Mouse (Mus musculus) layer of hippocampus, postnatal 10 days (tissue): ENCODE data around the gene Otc. TPM values are rescaled to one million over a fixed set of nuclear protein-coding genes. Genes with fewer than 3 reads are reported as not detected.
A peak's percentile ranks its signal among the peaks of the same experiment; 100 is the strongest.

Experiments used
- DNase-seq, 2 experiments: peaks; one replicate each; pipeline ENCODE4 v3.0.0; 2021; ENCODE audit warnings: low spot score in 2 of 2
- long read RNA-seq: library from polyadenylated mRNA; stranded (forward); transcript quantifications from one replicate; pipeline ENCODE4 v2.0.0, GENCODE M21; 2023
- total RNA-seq, 2 experiments: library from RNA; stranded (reverse); gene quantifications; 2 replicates each; pipeline ENCODE4 v1.2.3; 2021

The Otc gene
- total RNA-seq = not detected
- long read RNA-seq = 0 reads

DNA sequence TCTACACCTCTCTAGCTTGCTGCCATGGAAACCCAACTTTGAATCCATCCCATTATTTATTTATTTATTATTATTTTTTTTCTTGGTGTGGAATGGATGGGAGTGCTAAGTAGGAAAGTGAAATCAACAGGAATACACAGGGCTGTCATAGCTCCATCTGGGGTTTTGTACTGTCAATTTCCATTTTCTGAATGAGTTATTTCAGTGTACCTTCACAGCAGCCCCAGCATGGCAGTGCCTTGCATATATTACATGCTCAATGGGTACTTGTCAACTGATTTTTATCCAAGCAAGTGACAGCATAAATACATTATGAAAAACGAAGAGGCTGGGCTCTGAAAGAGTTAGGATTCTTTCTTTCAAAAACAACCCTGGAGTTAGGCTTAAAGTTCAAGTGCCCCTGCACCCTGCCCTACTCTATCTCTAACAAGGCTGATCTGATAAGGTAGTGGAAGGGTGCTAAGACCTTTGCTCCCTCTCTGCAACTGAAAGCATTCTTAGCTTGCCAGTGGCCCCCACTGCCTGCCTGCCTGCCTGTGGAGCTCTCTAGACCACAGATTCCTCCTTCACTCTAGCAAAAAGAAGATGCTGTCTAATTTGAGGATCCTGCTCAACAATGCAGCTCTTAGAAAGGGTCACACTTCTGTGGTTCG, at the start of gene Otc:
Gene Otc, plus strand, starts transcription at position 454 of the 653 bp plus-strand sequence.
- DNase-seq = no peak

DNA sequence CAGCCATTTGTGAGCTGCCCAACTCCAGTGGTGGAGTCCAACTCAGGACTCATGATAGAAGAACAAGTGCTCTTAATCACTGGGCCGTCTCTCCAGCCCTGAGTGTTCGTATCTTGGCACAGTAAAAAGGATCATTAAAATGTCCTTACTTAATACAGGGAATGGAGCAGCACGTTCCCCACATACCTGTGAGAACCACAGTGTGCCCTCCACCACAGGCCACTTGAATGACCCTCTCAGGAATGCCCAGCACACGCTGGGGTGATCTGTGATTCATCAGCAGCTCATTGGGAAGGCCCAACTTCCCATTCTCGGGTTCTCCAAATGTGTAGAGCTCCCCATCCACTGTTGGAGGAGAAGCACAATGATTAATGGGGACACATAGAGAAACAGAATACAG, 46.2 kb upstream of the Otc start:
- DNase-seq = no peak

DNA sequence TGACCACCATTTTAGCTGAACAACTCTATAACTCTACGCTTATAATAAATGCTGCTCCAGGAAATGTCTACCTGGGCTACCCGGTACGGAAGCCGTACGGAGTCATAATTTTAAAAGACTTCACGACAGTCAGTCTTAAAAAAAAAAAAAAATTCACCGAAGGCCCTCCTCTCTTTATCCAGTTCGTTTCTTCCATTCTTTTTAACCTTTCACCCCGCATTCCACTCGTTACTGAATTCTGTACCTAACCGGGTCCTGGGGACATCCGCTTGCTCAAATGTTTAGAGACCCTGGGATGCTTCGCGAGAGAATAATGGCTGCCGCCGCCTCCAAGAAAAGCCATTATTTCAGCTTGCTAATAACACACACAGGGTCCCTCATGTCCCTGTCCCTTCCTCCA, 36.1 kb upstream of the Otc start:
- DNase-seq = peak in 1 of 2 experiments; percentile 41

DNA sequence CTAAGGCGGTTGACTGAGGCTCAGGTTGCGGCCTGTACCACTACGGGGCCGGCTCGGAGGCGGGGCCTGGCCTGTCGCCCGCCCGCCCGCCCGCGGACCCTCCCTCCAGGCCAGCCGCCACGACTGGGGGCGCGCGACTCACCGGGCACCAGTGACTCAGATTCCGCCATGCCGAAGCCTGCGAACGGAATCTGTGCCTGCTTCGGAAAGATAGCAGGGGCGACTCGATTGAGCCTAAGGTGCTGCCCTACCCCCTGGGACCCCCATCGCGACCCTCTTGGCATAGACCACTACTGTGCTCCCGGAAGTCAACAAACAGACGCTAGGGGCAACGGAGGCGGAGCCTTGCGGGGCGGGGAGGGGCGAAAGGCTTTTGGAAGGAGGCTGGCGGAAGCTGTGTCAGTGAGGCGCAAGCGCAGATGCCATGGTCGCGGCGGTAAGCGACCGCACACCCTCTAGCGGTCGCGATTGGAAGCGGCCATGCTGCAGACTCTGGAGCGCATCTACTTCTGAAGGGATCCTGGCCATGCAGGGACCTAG, 35.6 kb upstream of the Otc start, which contains the start of gene Rpgr:
Gene Rpgr, minus strand, starts transcription at position 511 of the 540 bp plus-strand sequence.
- DNase-seq = peak; percentile 84 to 89

DNA sequence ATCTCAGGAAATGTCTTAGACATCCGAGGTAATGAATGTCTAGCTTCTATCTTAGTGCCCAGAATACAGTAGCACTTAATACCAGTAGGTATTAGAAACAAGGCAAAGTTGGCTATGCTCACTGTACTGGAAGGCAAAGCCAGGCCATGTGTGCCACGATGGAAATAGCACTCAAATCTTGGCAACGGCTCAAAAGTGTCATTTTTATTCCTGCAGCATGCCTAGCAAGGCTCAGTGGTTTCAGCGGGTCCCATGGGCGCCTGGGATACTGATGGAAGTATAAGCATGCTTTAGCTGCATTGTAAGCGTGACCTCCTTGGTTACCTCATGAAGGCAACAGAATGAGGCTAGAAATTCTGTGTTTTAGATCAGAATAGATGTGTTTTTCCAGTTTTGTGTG, 32.8 kb upstream of the Otc start:
- DNase-seq = no peak

DNA sequence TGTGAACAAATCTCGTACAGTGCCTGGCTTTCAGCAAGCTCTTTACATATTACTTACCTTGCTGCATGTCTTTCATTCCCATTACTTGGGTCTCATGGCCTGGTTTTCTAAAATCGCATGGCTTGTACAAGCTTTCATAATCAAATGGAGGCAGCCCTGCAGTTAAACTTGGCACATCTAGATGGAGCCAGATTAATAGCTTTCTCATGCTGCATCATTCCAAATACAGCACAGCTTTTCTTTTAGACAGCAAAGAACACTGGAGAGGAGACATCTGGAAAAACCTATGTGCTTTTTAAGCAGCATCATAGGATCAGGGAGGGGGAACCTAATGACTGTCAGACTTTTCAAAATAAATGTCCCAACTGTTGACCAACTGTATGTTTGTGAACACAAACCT, 19.1 kb upstream of the Otc start:
- DNase-seq = no peak

DNA sequence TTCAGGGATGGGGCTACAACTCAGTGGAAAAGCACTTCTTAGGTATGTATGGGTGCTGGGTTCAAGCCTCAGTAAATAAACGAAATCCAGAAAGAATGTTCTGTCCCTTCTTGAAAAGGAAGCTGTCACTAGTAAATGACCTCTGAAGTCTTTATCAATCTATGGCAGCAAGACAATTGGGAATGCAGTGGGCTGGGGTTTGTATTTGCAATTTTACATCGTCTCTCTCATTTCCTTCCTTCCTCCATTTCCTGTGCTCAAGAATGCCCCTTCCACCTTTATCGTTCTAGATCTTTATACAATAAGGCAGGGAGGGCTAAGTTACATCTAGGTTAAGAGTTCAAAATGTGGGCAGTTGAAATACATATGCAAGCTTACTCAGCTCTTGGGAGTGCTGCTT, 17.5 kb upstream of the Otc start:
- DNase-seq = no peak

DNA sequence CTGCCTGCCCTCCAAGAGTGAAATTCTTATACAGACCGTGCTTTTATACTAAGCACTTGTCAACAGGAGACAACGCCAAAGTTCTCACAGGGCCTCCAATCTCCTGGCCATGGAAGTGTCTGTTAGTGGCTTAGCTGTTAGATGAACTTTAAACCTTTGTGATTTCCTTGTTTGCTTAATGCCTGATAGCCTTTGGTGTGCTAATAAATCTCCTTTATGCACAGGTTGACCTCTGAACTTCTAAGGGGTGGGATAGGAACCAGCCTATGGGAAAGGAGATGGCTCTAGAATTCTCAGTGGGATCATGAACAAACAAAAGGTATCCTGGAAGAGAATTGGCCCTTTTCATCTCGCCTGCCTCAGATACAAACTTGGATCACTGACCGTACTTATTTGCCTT, 12.6 kb upstream of the Otc start:
- no peak for DNase-seq

DNA sequence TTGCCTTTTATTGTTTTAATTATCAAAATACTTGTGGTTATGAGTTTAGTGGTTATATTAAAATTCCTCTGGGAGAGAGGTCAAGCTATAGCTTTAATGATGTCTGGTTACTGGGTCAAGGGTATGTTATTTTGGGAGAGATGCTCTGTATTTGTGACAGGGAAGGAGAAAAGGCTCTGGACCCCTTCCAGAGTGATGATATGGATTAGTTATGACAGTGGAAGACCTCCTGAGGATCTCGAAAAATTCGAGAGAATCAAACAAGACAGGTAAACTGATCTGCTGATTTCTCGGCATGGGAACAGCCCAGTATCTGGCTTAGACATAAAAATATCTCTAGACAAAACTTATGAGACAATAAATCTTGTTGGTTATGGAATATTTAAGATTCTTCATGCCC, 8.2 kb upstream of the Otc start:
- DNase-seq = no peak

DNA sequence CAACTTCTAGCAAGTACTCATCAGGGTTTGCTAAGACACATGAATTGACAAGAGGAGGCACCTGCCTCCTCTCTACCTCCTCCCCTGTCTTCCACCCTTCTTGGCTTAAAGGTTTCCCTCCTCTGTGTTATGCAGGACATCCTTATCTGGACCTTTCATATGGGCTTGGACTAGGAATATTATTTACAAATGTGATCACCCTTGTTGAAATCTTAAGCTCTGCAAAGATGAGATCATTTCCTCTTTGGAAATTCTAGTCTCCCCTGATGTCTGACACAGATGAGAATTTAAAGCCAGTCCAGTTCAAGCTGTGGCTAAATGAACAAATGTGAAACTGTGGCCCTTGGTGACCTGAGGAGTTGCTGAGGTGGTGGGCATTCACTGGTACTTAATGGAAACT, 748 bp upstream of the Otc start:
- no peak for DNase-seq

DNA sequence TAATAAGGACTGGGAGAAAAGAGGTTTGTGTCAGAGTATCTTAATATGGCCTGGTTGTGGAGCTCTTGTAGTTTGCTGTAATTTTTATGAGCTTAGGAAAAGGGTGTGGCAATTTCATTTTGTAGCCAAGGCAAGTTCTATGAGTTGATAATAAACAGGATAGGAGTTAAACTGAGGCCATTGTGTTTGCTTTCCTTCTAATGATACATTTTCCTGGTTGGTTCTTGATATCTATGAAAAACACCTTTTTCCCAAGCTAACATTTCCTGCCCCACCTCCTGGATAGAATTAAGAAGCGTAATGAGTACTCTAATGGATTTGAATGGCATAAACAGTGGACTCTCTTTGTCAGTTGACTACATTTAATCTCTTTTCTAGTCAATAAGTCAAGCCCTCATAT, 5.7 kb downstream of the Otc start:
- no peak for DNase-seq

DNA sequence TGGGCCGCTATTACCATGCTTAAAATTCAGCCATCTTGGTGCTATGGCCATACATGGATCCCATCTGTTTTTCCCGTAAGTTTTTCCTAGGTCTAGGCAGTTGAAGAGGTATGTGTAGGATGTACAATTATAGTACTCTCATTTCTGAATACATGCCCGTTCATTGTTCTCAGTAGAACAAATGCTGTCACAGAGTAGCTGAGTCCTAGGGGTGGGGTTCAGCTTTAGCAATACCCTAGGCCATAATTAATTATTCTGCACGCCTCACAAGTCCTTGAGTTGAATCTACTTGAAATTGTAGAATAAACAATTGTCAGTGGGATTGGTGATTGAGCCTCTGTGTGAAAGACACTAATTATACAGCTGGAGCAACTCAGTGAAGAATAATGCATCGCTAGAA, 6.2 kb downstream of the Otc start:
- DNase-seq = no peak

DNA sequence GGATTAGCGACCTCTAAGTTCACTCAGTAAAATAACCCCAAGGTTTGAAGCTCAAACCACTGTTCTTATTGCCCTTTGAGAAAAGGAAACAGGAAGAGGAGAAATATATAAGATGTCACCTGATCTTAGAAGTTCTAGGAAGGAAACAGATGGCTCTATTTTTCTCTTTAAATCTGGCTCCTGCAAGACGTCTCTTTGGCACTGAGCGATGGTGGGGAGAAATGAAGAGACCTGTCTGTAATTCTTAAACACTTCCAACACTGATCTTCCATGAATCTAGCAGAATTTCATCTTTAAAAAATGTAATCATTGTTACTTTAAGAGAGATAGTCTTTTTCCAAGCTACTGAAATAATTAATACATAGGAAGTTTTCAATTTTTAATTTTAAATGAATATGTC, 16.2 kb downstream of the Otc start:
- no peak for DNase-seq

DNA sequence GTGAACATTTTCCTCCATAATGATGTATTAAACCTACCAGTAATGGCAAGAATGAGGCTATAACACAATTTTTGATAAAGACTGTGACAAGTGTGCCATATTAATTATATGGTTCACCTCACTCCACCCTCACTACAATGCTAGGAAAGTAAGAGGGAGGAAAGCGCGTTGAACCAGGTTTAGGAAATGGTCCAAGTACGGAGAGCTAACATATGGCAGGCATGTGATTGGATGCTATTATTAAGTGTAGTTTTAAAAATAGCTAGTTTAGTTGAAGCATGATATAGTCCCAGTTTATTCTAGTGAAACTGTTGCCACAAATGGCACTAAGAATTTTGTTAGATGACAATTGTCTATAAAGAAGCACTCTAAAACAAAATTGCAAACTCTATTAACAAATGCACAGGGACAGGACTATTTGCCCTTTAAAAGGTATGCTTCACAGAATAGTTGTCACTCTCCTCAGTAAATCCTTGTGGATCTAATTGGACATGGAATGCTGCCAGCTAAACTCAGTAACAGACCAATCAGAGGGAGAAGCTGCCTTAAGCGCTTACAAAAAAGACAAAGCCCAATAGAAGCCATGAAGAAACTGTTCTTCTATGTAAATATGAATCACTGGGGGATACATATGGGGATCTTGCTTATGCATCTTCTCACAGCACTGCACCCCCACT, 16.8 kb downstream of the Otc start:
- no peak for DNase-seq

DNA sequence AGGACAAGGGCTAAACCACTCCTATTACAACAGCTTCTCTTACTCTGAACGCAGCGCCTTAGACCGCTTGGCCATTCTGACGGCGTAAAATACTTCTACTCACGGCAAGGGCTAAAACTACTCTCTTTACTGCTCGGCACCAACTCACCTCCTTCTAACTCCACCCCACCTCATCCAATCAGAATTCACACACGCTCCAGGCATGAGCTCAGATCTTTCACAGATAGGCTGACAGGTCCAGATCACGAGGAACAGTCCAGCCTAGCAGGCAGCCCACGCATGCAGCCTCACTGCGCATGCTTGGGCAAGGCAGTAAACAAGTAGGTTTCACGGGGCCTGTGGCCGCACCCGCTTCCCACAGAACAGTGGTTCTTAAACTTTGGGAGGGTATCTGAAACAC, 45.2 kb downstream of the Otc start:
- no peak for DNase-seq

DNA sequence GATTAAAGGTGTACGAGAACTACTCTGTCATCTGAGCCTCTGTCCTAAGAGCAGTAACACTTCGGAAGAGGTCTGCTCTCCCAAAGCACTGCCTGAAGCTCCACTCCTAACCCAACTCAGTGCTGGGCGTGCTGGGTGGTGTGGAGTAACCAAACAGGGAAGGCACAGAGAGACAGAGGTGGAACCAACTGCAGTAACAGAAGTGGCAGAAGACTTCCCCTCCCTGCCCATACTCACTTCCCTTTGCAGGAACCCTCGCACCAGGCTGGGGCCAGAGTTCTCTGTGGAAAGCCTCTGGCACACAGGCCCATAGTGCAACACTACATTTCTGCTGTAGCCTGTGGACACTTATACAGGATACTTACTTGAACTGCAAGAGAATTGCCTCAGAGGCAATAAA, 66.1 kb downstream of the Otc start:
- DNase-seq = peak in 1 of 2 experiments; percentile 2

DNA sequence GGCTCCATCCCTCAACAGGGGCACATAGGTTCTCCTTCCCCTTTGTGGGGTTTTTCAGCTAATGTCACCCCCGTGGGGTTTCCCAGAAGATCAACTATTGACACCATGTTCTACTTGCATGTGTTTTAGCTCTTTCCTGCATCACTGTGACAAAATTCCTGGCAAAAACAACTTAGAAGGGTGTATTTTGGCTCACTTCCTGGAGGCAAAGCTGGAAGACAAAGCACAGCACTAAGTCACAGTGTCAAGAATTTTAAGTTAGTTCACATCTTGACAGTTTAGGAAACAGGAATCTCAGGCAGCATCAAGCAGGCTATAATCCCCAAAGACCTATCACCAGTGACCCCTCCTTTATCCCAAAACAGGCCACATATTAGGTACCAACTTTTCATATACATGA, 78.1 kb downstream of the Otc start:
- DNase-seq = no peak

DNA sequence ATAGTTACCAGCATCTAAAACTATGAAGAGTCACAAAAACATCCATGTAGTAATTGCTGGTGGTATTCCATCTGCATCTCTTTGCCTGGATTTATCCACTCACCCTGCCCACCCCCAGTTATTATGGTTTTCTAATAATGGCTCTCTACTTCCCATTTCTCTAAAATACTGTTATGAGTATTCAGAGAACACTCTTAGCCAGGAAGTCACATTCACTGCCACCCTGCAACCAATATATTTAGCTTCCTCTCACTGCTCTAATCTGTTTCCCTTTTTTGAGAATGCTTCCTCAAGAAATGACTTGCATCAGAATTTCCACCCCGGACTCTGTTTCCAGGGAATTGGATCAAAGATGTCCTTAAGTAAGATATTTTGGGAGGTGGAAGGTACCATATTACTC, 79.6 kb downstream of the Otc start:
- DNase-seq = no peak

DNA sequence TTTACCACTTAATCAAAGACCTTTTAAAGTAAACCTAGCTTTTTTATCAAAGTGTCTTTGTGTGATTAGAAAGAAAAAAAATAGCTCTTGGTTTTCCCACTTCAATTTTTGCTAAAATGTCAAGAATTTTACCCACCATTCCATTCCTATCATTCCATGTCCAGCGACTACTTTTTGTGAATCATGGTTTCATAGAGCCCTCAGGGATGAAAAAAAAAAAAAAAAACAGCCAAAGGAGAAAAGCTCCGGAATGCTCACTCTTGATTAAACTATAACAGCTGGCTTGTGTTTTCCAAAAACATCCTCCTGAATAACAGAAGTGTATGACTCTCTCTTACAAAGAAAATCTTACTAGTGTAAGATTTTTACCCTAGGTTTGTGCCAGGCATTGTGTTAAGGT, 84.7 kb downstream of the Otc start:
- DNase-seq = no peak

DNA sequence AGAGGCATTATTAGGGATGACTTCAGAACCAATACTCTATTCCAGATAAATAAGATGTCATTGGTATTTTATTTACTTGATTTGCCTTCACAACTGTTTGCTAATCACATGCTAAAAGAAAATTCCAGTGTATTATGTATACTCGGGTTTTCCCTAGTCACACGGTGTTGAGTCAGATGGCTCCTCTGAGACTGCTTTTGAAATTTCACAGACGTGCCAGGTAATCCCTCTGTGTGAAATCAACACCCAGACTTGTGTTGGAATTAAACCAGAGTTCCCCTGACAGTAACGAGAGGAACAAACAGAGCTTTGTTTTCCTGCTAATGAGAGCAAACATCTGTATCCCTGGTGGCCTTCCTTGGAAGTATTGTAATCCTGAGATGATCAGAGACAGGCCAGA, 103.8 kb downstream of the Otc start:
- no peak for DNase-seq
